Mouse (Mus musculus): Measurements from ENCODE around the gene Mgat4e.

The Mgat4e gene

GRCm38 (mm10) chr1:134549632-134550132 is at the start of gene Mgat4e:
Mgat4e (minus strand) TSS chr1:134549682.
- no peak for DNase-seq

- DNase-seq: no peak
These were observed 48.0 kb upstream of the Mgat4e start for GRCm38 (mm10) chr1:134597339-134598054.

GRCm38 (mm10) chr1:134591773-134592172 is 42.3 kb upstream of the Mgat4e start:
- DNase-seq: no peak

- DNase-seq: no peak
These were observed 40.2 kb upstream of the Mgat4e start for GRCm38 (mm10) chr1:134589676-134590075.

- no peak for DNase-seq
These were observed 34.1 kb upstream of the Mgat4e start for GRCm38 (mm10) chr1:134583560-134583959.

- no peak for DNase-seq
These were observed 31.3 kb upstream of the Mgat4e start for GRCm38 (mm10) chr1:134580796-134581195.

GRCm38 (mm10) chr1:134577384-134578120 is 28.1 kb upstream of the Mgat4e start:
- DNase-seq: no peak

- no peak for DNase-seq
These were observed 24.4 kb upstream of the Mgat4e start for GRCm38 (mm10) chr1:134573932-134574315.

- DNase-seq: no peak
These were observed 23.9 kb upstream of the Mgat4e start for GRCm38 (mm10) chr1:134573300-134573931.

GRCm38 (mm10) chr1:134570631-134571030 is 21.1 kb upstream of the Mgat4e start:
- DNase-seq: no peak

GRCm38 (mm10) chr1:134570171-134570570 is 20.7 kb upstream of the Mgat4e start:
- DNase-seq: no peak

GRCm38 (mm10) chr1:134567511-134567910 is 18.0 kb upstream of the Mgat4e start:
- DNase-seq: no peak

GRCm38 (mm10) chr1:134563726-134564125 is 14.2 kb upstream of the Mgat4e start:
- no peak for DNase-seq

GRCm38 (mm10) chr1:134562457-134562856 is 13.0 kb upstream of the Mgat4e start:
- no peak for DNase-seq

GRCm38 (mm10) chr1:134561770-134562143 is 12.3 kb upstream of the Mgat4e start:
- DNase-seq: no peak

GRCm38 (mm10) chr1:134560801-134561769 is 11.6 kb upstream of the Mgat4e start:
- DNase-seq: peak; percentile 66

- DNase-seq: peak; percentile 74
These were observed 10.9 kb upstream of the Mgat4e start for GRCm38 (mm10) chr1:134560396-134560795.

GRCm38 (mm10) chr1:134559976-134560375 is 10.5 kb upstream of the Mgat4e start, which contains the start of gene Kdm5b:
Kdm5b (plus strand) TSS chr1:134560171.
- DNase-seq: peak; percentile 97

GRCm38 (mm10) chr1:134559226-134559625 is 9.7 kb upstream of the Mgat4e start:
- DNase-seq: no peak

- DNase-seq: no peak
These were observed 9.0 kb upstream of the Mgat4e start for GRCm38 (mm10) chr1:134558511-134558910.

GRCm38 (mm10) chr1:134556671-134557218 is 7.3 kb upstream of the Mgat4e start:
- DNase-seq: peak; percentile 93
